ENCODE assay signal across 24 mouse cellular contexts in the genomic region with DNA sequence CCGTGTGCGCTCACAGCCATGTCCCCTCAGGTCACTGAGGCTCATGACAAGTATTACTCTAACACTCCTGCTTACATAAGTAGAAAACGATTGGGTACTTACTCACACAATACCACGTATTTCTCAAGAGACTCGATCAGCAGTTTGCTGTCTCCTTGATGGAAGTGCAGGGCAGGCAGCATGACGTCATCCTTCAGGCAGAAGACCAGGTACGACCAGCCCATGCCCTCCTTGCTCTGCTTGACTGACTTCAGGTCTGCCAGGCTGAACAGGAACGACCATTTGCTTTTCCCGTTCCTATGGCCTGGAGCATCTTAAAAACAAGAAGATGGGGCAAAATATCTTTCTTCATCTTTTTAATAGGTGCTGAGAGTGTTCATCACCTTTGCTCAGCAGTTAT. TPM values are rescaled to one million over a fixed set of nuclear protein-coding genes. Genes with fewer than 3 reads are reported as not detected.
A peak's percentile ranks its signal among the peaks of the same experiment; 100 is the strongest.
DNase-seq lines count a peak whose midpoint lies in the region.
"Had no signal": no experiment of that assay in that cellular context is flagged by ENCODE, and none has a peak within 500 bp of the region (broad histone marks: within the 10 kb centered on the region; RNA-seq: fewer than 3 reads in every experiment).

No protein-coding gene starts in this region.

- H3K27ac ChIP-seq in heart, embryonic 10.5 days: no peak overlapping the region
- H3K27ac ChIP-seq: embryonic facial prominence, embryonic 10.5 days; embryonic facial prominence, embryonic 12.5 days; forebrain, embryonic 10.5 days; forebrain, embryonic 12.5 days had no signal

- H3K4me3 ChIP-seq in heart, embryonic 10.5 days: no peak overlapping the region
- H3K4me3 ChIP-seq: embryonic facial prominence, embryonic 10.5 days; embryonic facial prominence, embryonic 12.5 days; forebrain, embryonic 10.5 days; forebrain, embryonic 12.5 days had no signal

- WGBS in heart, embryonic 10.5 days: 80% methylated on average over 9 of the region's 9 CpGs

- peaks cover 45% of the 10 kb centered on the region for H3K36me3 ChIP-seq in heart, embryonic 10.5 days

- H3K4me1 ChIP-seq in heart, embryonic 10.5 days: no peaks in the 10 kb centered on the region
- H3K4me1 ChIP-seq: embryonic facial prominence, embryonic 10.5 days; embryonic facial prominence, embryonic 12.5 days; forebrain, embryonic 10.5 days; forebrain, embryonic 12.5 days had no signal

- DNase-seq in heart, adult 11 months: peak; percentile 83
- DNase-seq in heart, embryonic 10.5 days (ENCODE audit: low spot score): no peak
- peak; percentile 8 for DNase-seq in fat pad, adult 2 months (ENCODE audit: extremely low read depth, low read depth, low spot score)
- DNase-seq in layer of hippocampus, postnatal 36 days: no peak
- no peak for DNase-seq in layer of hippocampus, adult 8-10 months (ENCODE audit: low spot score in 2 of 2)
- DNase-seq: adrenal gland, adult 8-10 months; adrenal gland, postnatal 14 days; adrenal gland, postnatal 36 days; B cell, adult 2 months; cerebellum, adult 11 months; cerebellum, adult 18-20 months; cerebellum, adult 8-10 months; cerebellum, adult 9-11 months; cerebellum, postnatal 14 days had no signal

- no peaks in the 10 kb centered on the region for H3K27me3 ChIP-seq in heart, embryonic 10.5 days (ENCODE audit: insufficient read depth, poor library complexity, severe bottlenecking)
- H3K27me3 ChIP-seq: CH12.LX; embryonic facial prominence, embryonic 12.5 days; forebrain, embryonic 12.5 days; Patski had no signal

- H3K9me3 ChIP-seq in heart, embryonic 10.5 days: no peaks in the 10 kb centered on the region
- H3K9me3 ChIP-seq: embryonic facial prominence, embryonic 10.5 days; embryonic facial prominence, embryonic 12.5 days; forebrain, embryonic 10.5 days; forebrain, embryonic 12.5 days; G1E had no signal

RNA-seq across cellular contexts. Expression of a gene that starts 22.2 kb away (rescaled TPM):
- polyA plus RNA-seq in heart, embryonic 10.5 days (2016; fragmentation: Nextera tagmentation; extraction: Ambion mirVana): 46.7 and 50.8 TPM in 2 replicates
- total RNA-seq in layer of hippocampus, postnatal 36 days (2021): 10 to 100 TPM; 59.1 to 62.0 TPM
- total RNA-seq in layer of hippocampus, adult 8-10 months (2022): 10 to 100 TPM; 60.7 to 67.5 (median 63.8) TPM

RNA-seq across cellular contexts. Expression of a gene that starts 44.2 kb away (rescaled TPM):
- polyA plus RNA-seq in heart, embryonic 10.5 days (2016; fragmentation: Nextera tagmentation; extraction: Ambion mirVana): not detected in 2 replicates
- total RNA-seq in layer of hippocampus, postnatal 36 days (2021): under 1 TPM; 0.67 to 0.73 TPM
- under 1 TPM; 0.69 to 0.85 (median 0.79) TPM for total RNA-seq in layer of hippocampus, adult 8-10 months (2022)
- total RNA-seq: adrenal gland, adult 18-20 months; adrenal gland, postnatal 14 days had no signal
- polyA plus RNA-seq: activated CD4-positive, CD25-positive, alpha-beta regulatory T cell, adult 4 months; CD4-positive, CD25-positive, alpha-beta regulatory T cell, adult 4 months; forebrain, embryonic 10.5 days; forebrain, embryonic 12.5 days; G1E; Patski had no signal

Comparison
In these comparisons a context has a peak if more than half of its experiments do, and no peak if none do; other contexts are left out.
1. DNase-seq: peak in heart, adult 11 months (single experiment) and fat pad, adult 2 months (single experiment); none in heart, embryonic 10.5 days (single experiment), layer of hippocampus, postnatal 36 days (0 of 2) and layer of hippocampus, adult 8-10 months (0 of 2).